Mouse (Mus musculus): ENCODE measurements around the gene Kalrn.

GRCm38 (mm10) chr16:34270681-34271080 is 302.7 kb downstream of the Kalrn start:
- TF ChIP-seq CTCF (conservative IDR thresholded peaks at IDR 0.05; ENCODE audit: low read length) (no peak), POU5F1 (IDR thresholded peaks at IDR 0.05; ENCODE audit: borderline replicate concordance, low read length) (no peak), NANOG (IDR thresholded peaks at IDR 0.05; ENCODE audit: borderline replicate concordance, low read length) (no peak)

Data from E14TG2a.4 (cell line).